Mouse (Mus musculus): ENCODE measurements around the gene Sectm1a.
A peak's percentile ranks its signal among the peaks of the same experiment; 100 is the strongest.
"Not testable (repeated sequence)": the region's sequence is repeated elsewhere in the genome, so short reads cannot be mapped to it uniquely, and the experiment has no call there.

Sectm1a gene

DNA sequence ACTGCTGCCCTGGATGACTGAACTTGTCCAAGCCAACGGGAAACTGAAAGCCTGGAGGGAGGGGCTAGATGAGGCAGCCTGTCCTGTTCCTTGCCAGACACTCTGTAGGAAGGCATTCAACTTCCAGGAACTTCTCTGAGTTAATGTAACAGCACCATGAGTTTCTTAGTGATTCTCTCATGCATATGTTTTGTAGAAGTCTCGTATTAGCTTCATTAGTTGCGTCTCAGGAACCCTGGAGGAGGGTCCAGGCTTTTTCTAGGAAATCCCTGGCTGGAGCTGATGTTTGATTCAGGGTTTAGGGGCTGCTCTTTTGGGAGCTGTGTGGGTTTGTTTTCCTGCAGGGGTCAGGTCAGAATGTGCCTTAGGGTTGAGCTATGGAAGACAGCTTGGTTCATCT is at the start of gene Sectm1a:
TSS of gene Sectm1a (minus strand) at position 101 of the 400 bp plus-strand sequence.
- DNase-seq, result no peak

DNA sequence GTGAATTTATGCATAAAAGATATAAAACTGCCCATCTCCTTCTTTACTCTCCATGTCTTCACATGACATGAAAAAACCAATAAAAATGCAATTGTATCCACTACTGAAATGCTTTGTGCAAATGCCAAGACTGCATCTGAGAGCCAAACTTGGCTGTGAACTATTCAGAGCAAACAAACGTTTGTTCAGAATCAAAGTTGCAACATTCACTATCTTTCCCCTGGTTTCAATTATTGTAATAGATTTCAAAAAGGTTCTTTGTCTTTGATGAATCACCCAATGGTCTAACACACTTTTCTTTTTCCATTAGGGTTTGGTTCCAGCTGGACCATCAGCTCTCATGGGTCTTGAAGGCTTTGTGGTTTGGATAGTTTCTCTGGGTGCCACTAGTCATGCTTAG is 48.6 kb upstream of the Sectm1a start:
- no peak for DNase-seq

DNA sequence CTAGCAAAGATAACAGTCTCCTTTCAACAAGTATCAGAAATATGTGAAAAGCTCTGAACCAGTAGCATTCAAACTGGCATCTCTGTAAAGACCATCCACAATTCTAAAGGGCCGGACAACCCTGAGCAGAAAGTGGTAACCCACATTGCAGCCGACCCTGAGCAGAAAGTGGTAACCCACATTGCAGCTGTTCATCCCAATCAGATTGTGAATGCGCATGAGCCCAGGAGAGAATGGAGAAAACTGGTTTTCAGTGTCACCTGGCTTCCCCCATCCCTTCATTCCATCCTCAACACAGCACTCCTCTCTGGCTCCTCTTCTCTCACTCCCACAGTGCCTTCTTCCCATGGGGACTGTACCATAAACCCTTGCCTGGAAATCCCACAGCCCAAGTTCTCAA is 46.4 kb upstream of the Sectm1a start:
- no peak for DNase-seq

DNA sequence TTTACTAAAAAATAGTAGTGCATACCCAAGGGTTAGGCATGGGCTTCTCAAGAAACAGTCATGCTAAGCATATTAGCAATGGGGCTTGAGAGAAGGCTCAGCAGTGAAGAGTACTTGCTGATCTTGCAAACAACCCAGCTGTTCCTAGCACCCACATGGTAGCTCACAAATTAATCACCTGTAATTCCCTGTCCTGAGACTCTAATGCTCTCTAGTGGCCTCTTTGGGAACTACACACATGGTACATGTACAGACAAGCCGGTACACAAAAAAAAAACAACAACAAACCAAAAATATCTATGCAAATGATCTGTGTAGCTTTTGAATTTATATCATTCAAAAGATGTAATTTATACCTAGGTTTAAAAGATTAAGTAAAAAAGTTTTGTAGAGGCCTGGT is 45.4 kb upstream of the Sectm1a start:
- peak; percentile 30 for DNase-seq

DNA sequence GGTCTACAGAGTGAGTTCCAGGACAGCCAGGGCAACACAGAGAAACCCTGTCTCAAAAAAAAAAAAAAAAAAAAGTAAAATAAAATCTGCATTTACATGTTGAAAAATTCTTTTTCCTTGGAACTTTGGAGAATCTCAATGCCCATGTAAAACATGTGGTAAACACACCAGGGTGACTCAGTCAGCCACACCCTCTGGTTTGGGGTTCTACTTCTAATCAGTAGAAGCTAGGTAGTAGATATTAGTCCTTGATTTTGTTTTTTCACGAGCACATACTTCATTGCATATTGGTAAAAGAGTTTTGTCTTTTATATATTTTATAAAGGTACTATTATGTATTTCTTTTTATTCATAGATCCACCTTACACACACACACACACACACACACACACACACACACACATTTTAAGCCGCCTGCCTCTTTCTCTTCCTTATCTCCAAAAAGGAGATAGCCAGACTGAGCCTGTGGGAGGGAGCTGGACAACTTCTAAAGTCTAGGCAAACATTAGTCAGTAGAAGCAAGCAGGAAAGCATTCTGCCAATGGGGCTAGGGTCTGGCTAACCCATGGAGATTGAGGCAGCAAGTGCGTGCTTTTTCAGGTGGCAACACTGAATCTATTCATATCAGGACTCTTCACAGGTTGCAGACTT is 44.6 kb upstream of the Sectm1a start:
- DNase-seq, result no peak

DNA sequence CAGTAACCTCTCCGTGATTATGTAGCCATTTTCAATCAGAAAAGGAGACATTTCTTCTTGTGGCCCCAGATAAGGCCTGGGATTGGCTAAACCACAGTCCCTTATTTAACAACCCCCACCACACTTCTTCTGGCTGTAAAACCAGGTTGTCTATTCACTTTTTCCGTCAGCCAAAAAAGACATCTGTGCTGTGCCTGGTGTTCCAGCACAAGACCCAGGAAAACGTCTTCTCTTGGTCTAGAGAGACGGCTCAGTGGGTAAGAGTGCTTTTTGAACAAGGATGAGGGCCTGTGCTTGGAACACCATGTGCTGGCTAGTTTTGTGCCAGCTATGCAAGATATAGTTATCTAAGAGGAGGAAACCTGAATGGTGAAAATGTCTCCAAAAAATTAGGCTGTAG is 42.4 kb upstream of the Sectm1a start:
- DNase-seq, result no peak

GRCm38 (mm10) chr11:121122024-121122670 is 41.1 kb upstream of the Sectm1a start:
- DNase-seq, result no peak

- DNase-seq, result no peak
Measured at GRCm38 (mm10) chr11:121121151-121121550, 40.1 kb upstream of the Sectm1a start.

DNA sequence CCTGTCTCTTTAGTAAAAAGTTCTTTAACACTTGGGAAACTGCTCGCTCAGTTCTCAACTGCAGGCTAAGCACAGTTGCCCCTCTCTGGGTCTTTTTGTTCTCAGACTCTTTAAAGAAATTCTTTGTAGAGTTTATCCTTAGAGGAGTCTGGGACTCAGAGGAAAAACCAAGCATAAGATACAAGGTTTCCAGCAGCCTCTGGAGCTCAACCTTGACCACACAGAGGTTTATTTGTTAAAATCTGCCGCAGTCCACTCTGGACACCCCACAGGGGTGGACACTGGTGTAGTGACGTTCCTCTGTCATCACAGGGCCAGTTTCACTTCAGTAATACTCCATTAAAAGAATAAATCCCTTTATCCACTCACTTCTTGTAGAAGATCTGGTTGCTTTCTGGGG is 37.6 kb upstream of the Sectm1a start, which contains the start of gene Tex19.2:
TSS of gene Tex19.2 (minus strand) at position 101 of the 400 bp plus-strand sequence.
- DNase-seq, result no peak

DNA sequence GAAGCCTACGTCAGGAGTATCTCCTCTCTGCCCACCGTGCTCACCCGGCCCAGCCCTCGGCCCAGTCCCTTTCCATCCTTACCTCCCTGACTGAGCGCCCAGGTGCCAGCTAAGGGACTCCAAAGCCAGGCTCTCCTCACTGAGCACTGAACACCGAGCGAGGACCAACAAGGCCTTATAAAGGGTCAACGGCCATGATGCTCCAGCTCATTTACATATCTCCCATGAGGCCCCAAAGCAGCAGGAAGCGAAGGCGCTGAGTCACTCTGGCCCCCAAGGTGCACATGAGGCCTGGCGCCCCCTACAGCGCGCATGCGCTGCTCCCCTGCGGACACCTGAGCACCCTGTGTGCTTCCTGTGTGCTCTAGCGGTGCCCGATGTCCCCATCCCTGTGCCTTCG is 37.1 kb upstream of the Sectm1a start:
- DNase-seq, result no peak

- DNase-seq, result no peak
Measured at GRCm38 (mm10) chr11:121112091-121112775, 31.2 kb upstream of the Sectm1a start.

- DNase-seq, result no peak
Measured at GRCm38 (mm10) chr11:121111601-121112000, 30.6 kb upstream of the Sectm1a start.

DNA sequence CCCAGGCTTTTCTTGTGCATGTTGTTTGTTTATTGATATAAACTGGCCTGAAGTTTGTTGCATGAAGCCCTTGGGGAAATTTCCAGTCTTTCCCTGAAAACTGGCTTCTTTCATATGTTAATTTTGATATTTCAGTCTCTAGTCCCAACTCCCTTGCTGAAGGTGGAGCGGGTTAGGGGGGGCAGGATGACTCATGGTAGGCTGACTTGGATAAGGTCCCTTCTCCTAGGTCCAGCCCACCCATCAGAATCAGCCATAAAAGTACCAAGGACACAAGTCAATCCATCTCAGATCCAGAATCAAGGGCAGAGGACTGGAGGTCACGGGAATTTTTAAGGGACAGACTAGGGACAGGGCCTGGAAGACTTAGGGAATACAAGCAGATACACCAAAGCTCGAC is 30.0 kb upstream of the Sectm1a start:
- DNase-seq, result no peak

DNA sequence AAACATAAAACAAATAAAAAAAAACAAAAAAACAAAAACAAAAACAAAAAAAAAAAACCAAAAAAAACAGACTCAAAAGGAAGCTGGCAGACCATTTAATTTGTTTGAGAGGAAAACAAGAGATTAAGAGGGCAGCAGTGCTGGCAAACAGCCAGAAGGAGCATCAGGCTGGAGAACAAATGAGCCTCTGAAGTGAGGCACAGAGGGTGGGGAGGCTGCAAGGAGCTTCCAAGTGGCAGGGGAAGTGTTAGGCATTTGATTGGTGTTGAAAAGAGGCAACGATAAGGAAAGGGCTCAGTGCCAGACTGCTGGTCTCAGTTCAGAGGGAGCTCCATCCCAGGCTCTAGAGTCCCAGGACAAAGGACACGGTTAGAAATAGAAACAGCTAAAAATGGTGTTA is 29.0 kb upstream of the Sectm1a start:
- DNase-seq, result peak; percentile 25

- no peak for DNase-seq
Measured at GRCm38 (mm10) chr11:121108061-121108460, 27.0 kb upstream of the Sectm1a start.

DNA sequence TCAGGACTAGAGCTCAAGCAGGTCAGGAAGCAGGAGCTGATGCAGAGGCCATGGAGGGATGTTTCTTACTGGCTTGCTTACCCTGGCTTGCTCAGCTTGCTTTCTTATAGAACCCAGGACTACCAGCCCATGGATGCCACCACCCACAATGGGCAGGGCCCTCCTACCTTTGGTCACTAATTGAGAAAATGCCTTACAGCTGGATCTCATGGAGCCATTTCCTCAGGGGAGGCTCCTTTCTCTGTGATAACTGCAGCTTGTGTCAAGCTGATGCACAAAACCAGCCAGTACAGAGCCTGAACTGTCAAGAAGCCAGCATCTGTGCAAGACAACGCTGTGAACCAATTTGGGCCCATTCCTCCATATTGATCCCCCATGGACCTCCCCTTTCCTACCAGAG is 26.2 kb upstream of the Sectm1a start:
- DNase-seq, result not testable (repeated sequence)

DNA sequence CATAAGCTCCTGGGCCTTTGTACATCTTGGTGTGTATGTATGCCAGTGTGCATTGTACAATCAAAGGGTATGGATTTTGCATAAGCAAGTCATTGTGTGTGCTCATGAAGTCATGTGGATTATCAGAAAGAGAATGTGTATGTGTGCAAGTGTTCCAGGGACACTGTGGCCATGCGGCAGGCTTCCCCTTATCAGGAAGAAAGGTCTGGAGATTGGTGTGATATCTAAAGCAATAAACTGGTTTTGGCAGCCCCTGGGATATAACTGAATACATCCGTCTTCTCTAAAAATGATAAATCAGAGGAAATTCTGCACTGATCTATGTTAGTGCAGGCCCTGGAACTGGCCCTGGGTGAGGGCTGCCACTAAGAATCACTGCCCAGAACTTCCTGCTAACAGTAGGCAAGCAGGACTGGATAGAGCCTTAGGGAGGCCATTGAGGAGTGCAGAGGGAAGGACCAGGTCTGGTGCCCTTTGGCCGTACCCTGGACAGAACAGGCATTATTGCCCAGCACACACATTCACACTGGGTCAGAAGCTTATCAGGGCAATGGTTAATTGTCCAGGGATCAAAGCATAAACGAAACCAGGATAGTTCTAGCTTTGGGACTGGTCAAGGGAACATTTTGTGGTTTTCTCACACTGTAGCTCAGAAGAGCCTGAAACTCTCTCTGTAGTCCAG is 20.2 kb upstream of the Sectm1a start:
- no peak for DNase-seq

DNA sequence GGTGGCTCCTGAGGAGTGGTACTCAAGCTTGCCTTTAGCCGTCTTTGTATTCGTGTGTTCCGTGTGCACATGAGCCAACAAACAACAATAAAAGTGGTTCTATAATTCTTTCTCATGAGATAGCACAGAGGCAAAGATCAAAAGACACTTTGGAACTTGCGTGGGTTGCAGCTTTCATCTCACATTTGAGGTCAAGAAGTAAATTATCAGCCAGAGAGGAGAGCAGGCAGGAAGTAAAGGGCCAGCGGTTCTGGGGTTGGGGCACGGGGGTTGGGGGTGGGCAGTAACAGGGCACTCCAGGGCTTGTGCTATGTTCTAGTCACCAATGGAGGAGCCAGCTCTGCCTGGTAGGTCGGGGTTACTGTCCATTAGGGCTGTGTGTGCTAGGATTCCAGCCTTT is 19.7 kb upstream of the Sectm1a start:
- no peak for DNase-seq

- DNase-seq, result no peak
Measured at GRCm38 (mm10) chr11:121099762-121100161, 18.7 kb upstream of the Sectm1a start.

- no peak for DNase-seq
Measured at GRCm38 (mm10) chr11:121092606-121093585, 11.9 kb upstream of the Sectm1a start.

DNA sequence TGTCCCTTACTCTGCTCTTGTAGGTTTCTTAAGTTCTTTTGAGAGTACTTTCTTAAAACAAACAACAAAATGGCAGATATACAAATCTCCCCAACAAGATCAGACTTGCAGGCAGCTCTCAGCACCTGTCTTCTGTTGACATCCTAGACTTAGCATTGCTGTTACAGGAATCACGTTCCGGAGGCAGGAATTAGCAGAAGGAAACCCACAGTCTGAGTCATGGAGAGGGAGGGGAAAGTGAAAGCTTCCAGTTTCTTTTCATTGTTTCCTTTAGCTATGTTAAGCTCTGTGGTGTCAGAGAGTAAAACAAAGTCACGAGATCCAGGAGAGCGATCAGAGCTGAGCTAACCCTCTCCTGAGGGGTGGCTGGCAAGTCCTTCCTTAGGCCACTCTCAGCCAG is 9.9 kb upstream of the Sectm1a start:
- no peak for DNase-seq

Data from embryo, embryonic 11 days (tissue).